10 mouse cellular contexts compared by ENCODE assay signal in genomic region chr10:58949770-58950638, GRCm38 (mm10).
DNase-seq lines count a peak whose midpoint lies in the region; ATAC-seq and TF ChIP-seq lines count a peak whose summit lies in the region.
"Had no signal": no experiment of that assay in that cellular context is flagged by ENCODE, and none has a peak within 500 bp of the region (broad histone marks: within the 10 kb centered on the region; RNA-seq: fewer than 3 reads in every experiment).

No protein-coding gene starts in this region.

- H3K27ac ChIP-seq in kidney, embryonic 15.5 days = no peak overlapping the region
- no peak overlapping the region for H3K27ac ChIP-seq in embryonic facial prominence, embryonic 14.5 days (replicated peaks; ENCODE audit: low read depth, low read length)
- peak overlapping the region; percentile 21; the same call in 1 of the 2 replicates for H3K27ac ChIP-seq in hindbrain, embryonic 16.5 days (ENCODE audit: low read depth, low read length)
- peak overlapping the region; percentile 59 for H3K27ac ChIP-seq in neural tube, embryonic 13.5 days (replicated peaks)
- H3K27ac ChIP-seq in liver, postnatal 0 days (ENCODE audit: low read depth) = no peak overlapping the region
- H3K27ac ChIP-seq: embryonic facial prominence, embryonic 15.5 days had no signal

- H3K4me3 ChIP-seq in kidney, embryonic 15.5 days (replicated peaks) = no peak overlapping the region
- no peak overlapping the region for H3K4me3 ChIP-seq in embryonic facial prominence, embryonic 14.5 days (ENCODE audit: low read depth, low read length)
- H3K4me3 ChIP-seq in hindbrain, embryonic 16.5 days (ENCODE audit: low read length) = no peak overlapping the region
- no peak overlapping the region for H3K4me3 ChIP-seq in neural tube, embryonic 13.5 days
- H3K4me3 ChIP-seq in liver, postnatal 0 days (ENCODE audit: low read depth, low read length) = no peak overlapping the region
- H3K4me3 ChIP-seq: embryonic facial prominence, embryonic 15.5 days had no signal

- H3K27me3 ChIP-seq in kidney, embryonic 15.5 days = no peaks in the 10 kb centered on the region
- no peaks in the 10 kb centered on the region for H3K27me3 ChIP-seq in embryonic facial prominence, embryonic 14.5 days (replicated peaks; ENCODE audit: control insufficient read depth, insufficient read depth, low read length)
- H3K27me3 ChIP-seq in hindbrain, embryonic 16.5 days (replicated peaks; ENCODE audit: control insufficient read depth, insufficient read depth, low read length) = no peaks in the 10 kb centered on the region
- no peaks in the 10 kb centered on the region for H3K27me3 ChIP-seq in neural tube, embryonic 13.5 days
- no peaks in the 10 kb centered on the region for H3K27me3 ChIP-seq in liver, postnatal 0 days (ENCODE audit: insufficient read depth, low read length)
- H3K27me3 ChIP-seq: embryonic facial prominence, embryonic 15.5 days had no signal

- no peak for TF ChIP-seq EP300 in liver, postnatal 0 days (IDR thresholded peaks at IDR 0.05; ENCODE audit: low read depth)

- no peaks in the 10 kb centered on the region for H3K36me3 ChIP-seq in kidney, embryonic 15.5 days
- no peaks in the 10 kb centered on the region for H3K36me3 ChIP-seq in embryonic facial prominence, embryonic 14.5 days (ENCODE audit: control insufficient read depth, insufficient read depth, low read length)
- no peaks in the 10 kb centered on the region for H3K36me3 ChIP-seq in hindbrain, embryonic 16.5 days (ENCODE audit: control insufficient read depth, insufficient read depth, low read length)
- no peaks in the 10 kb centered on the region for H3K36me3 ChIP-seq in neural tube, embryonic 13.5 days
- no peaks in the 10 kb centered on the region for H3K36me3 ChIP-seq in liver, postnatal 0 days (replicated peaks; ENCODE audit: insufficient read depth, low read length)
- H3K36me3 ChIP-seq: embryonic facial prominence, embryonic 15.5 days had no signal

- peaks cover 10% of the 10 kb centered on the region; the same call in 1 of the 2 replicates for H3K4me1 ChIP-seq in kidney, embryonic 15.5 days
- no peaks in the 10 kb centered on the region for H3K4me1 ChIP-seq in embryonic facial prominence, embryonic 14.5 days (ENCODE audit: control insufficient read depth, insufficient read depth, low read length)
- H3K4me1 ChIP-seq in hindbrain, embryonic 16.5 days (ENCODE audit: control insufficient read depth, insufficient read depth, low read depth, low read length) = peaks cover 11% of the 10 kb centered on the region
- peaks cover 24% of the 10 kb centered on the region for H3K4me1 ChIP-seq in neural tube, embryonic 13.5 days (replicated peaks)
- H3K4me1 ChIP-seq in liver, postnatal 0 days (ENCODE audit: insufficient read depth) = no peaks in the 10 kb centered on the region

- 28% methylated on average over 11 of the region's 11 CpGs for WGBS in kidney, embryonic 15.5 days
- WGBS in embryonic facial prominence, embryonic 14.5 days = 42% methylated on average over 11 of the region's 11 CpGs
- 18% methylated on average over 11 of the region's 11 CpGs for WGBS in hindbrain, embryonic 16.5 days
- 12% methylated on average over 11 of the region's 11 CpGs for WGBS in neural tube, embryonic 13.5 days
- 71% methylated on average over 11 of the region's 11 CpGs for WGBS in liver, postnatal 0 days (ENCODE audit: insufficient replicate concordance)

- no peaks in the 10 kb centered on the region for H3K9me3 ChIP-seq in kidney, embryonic 15.5 days (replicated peaks)
- no peaks in the 10 kb centered on the region for H3K9me3 ChIP-seq in embryonic facial prominence, embryonic 14.5 days (ENCODE audit: control insufficient read depth, low read length)
- no peaks in the 10 kb centered on the region for H3K9me3 ChIP-seq in hindbrain, embryonic 16.5 days (ENCODE audit: control insufficient read depth, low read length)
- no peaks in the 10 kb centered on the region for H3K9me3 ChIP-seq in neural tube, embryonic 13.5 days
- H3K9me3 ChIP-seq in liver, postnatal 0 days (ENCODE audit: low read length) = no peaks in the 10 kb centered on the region
- H3K9me3 ChIP-seq: embryonic facial prominence, embryonic 15.5 days had no signal

- no peak for TF ChIP-seq CTCF in liver, postnatal 0 days (IDR thresholded peaks at IDR 0.05; ENCODE audit: low read depth)

- H3K9ac ChIP-seq in kidney, embryonic 15.5 days = no peak overlapping the region
- no peak overlapping the region for H3K9ac ChIP-seq in embryonic facial prominence, embryonic 14.5 days (ENCODE audit: low read depth, low read length)
- H3K9ac ChIP-seq in hindbrain, embryonic 16.5 days (ENCODE audit: low read depth, low read length) = 0 out of 2 replicates have a peak overlapping the region, but pooled peaks have one; percentile 4
- peak overlapping the region; percentile 27; the same call in 1 of the 2 replicates for H3K9ac ChIP-seq in neural tube, embryonic 13.5 days
- no peak overlapping the region for H3K9ac ChIP-seq in liver, postnatal 0 days (replicated peaks)
- H3K9ac ChIP-seq: embryonic facial prominence, embryonic 15.5 days had no signal

- no peak overlapping the region for H3K4me2 ChIP-seq in kidney, embryonic 15.5 days
- no peak overlapping the region for H3K4me2 ChIP-seq in embryonic facial prominence, embryonic 14.5 days (ENCODE audit: low read depth, low read length)
- H3K4me2 ChIP-seq in hindbrain, embryonic 16.5 days (ENCODE audit: low read length) = no peak overlapping the region
- peak overlapping the region; percentile 21 for H3K4me2 ChIP-seq in neural tube, embryonic 13.5 days
- no peak overlapping the region for H3K4me2 ChIP-seq in liver, postnatal 0 days (ENCODE audit: low read depth, low read length)
- H3K4me2 ChIP-seq: embryonic facial prominence, embryonic 15.5 days had no signal

- ATAC-seq in kidney, embryonic 15.5 days (replicated peaks; ENCODE audit: low FRiP score) = peak; percentile 62; the same call in 1 of the 2 replicates
- ATAC-seq in embryonic facial prominence, embryonic 14.5 days (ENCODE audit: low read depth) = peak; percentile 15; the same call in 1 of the 2 replicates
- ATAC-seq in hindbrain, embryonic 16.5 days = peak; percentile 88
- ATAC-seq in neural tube, embryonic 13.5 days (ENCODE audit: low read depth) = peak; percentile 76
- no peak for ATAC-seq in liver, postnatal 0 days
- ATAC-seq: intestine, embryonic 16.5 days had no signal

- no peak for DNase-seq in kidney, postnatal 14 days
- DNase-seq in embryonic facial prominence, embryonic 14.5 days (ENCODE audit: low spot score) = no peak
- no peak for DNase-seq in cerebellum, adult 11-12 months
- no peak for DNase-seq in liver, postnatal 0 days
- no peak for DNase-seq in layer of hippocampus, postnatal 36 days

Comparison
In these comparisons a context has a peak if more than half of its experiments do, and no peak if none do; other contexts are left out.
1. H3K27ac ChIP-seq: peak in hindbrain, embryonic 16.5 days (single experiment) and neural tube, embryonic 13.5 days (single experiment); none in kidney, embryonic 15.5 days (single experiment), embryonic facial prominence, embryonic 14.5 days (single experiment) and liver, postnatal 0 days (single experiment).
2. H3K9ac ChIP-seq: peak in hindbrain, embryonic 16.5 days (single experiment) and neural tube, embryonic 13.5 days (single experiment); none in kidney, embryonic 15.5 days (single experiment), embryonic facial prominence, embryonic 14.5 days (single experiment) and liver, postnatal 0 days (single experiment).